Mouse (Mus musculus): ENCODE measurements at regions not wholly inside any gene's neighbourhood (a gene's known extent, or its start where the extent isn't known, plus 50 kb on each side); places are given as distances from the start of the nearest gene placed in this dataset.

- H3K9ac ChIP-seq: no peak overlapping the region
- peaks cover 30% of the 10 kb centered on the region for H3K4me1 ChIP-seq
- WGBS: 7% methylated on average over 2 of the region's 2 CpGs
Observed at GRCm38 (mm10) chr10:125784896-125785295, 181.1 kb upstream of the Lrig3 start.

GRCm38 (mm10) chr10:125785448-125786196 lies 180.3 kb upstream of the Lrig3 start:
- no peaks in the 10 kb centered on the region for H3K36me3 ChIP-seq (ENCODE audit: poor library complexity, severe bottlenecking)
- peaks cover 30% of the 10 kb centered on the region for H3K4me1 ChIP-seq
- peak; percentile 39; the same call in 1 of the 2 replicates for ATAC-seq
- peak overlapping the region; percentile 67 for H3K4me2 ChIP-seq
- no peaks in the 10 kb centered on the region for H3K9me3 ChIP-seq (replicated peaks)
- no peak overlapping the region for H3K9ac ChIP-seq
- peaks cover 3% of the 10 kb centered on the region for H3K27me3 ChIP-seq
- 6% methylated on average over 16 of the region's 16 CpGs for WGBS
- 0 out of 2 replicates have a peak overlapping the region, but pooled peaks have one; percentile 35 for H3K27ac ChIP-seq
- H3K4me3 ChIP-seq: no peak overlapping the region

More at GRCm38 (mm10) chr10:125784896-125785295, 181.1 kb upstream of the Lrig3 start:
- ATAC-seq: peak; percentile 61; the same call in 1 of the 2 replicates
- H3K27ac ChIP-seq: no peak overlapping the region
- peaks cover 3% of the 10 kb centered on the region for H3K27me3 ChIP-seq
- no peak overlapping the region for H3K4me2 ChIP-seq
- H3K4me3 ChIP-seq: no peak overlapping the region
- H3K9me3 ChIP-seq (replicated peaks): no peaks in the 10 kb centered on the region
- H3K36me3 ChIP-seq (ENCODE audit: poor library complexity, severe bottlenecking): no peaks in the 10 kb centered on the region

- peaks cover 30% of the 10 kb centered on the region for H3K4me1 ChIP-seq
- H3K4me2 ChIP-seq: peak overlapping the region; percentile 67
- ATAC-seq: peak; percentile 13; the same call in 1 of the 2 replicates
- WGBS: 4% methylated on average over 10 of the region's 10 CpGs
- no peaks in the 10 kb centered on the region for H3K36me3 ChIP-seq (ENCODE audit: poor library complexity, severe bottlenecking)
- H3K9me3 ChIP-seq (replicated peaks): no peaks in the 10 kb centered on the region
- peaks cover 3% of the 10 kb centered on the region for H3K27me3 ChIP-seq
- H3K4me3 ChIP-seq: peak overlapping the region; percentile 31
- H3K9ac ChIP-seq: 0 out of 2 replicates have a peak overlapping the region, but pooled peaks have one; percentile 52
- H3K27ac ChIP-seq: 0 out of 2 replicates have a peak overlapping the region, but pooled peaks have one; percentile 35
Observed at GRCm38 (mm10) chr10:125786197-125786879, 179.6 kb upstream of the Lrig3 start.

- Histone ChIP-seq H3K4me2 (peak overlapping the region; percentile 67), H3K36me3 (ENCODE audit: poor library complexity, severe bottlenecking) (no peaks in the 10 kb centered on the region), H3K27ac (no peak overlapping the region), H3K27me3 (peaks cover 3% of the 10 kb centered on the region), H3K9me3 (replicated peaks) (no peaks in the 10 kb centered on the region), H3K9ac (peak overlapping the region; percentile 52; the same call in 1 of the 2 replicates), H3K4me3 (peak overlapping the region; percentile 31), H3K4me1 (peaks cover 30% of the 10 kb centered on the region)
- peak; percentile 80 for ATAC-seq
- under 1% methylated on average over 17 of the region's 17 CpGs for WGBS
Observed at GRCm38 (mm10) chr10:125786880-125787337, 179.1 kb upstream of the Lrig3 start.

- Histone ChIP-seq H3K4me3 (peak overlapping the region; percentile 31), H3K36me3 (ENCODE audit: poor library complexity, severe bottlenecking) (no peaks in the 10 kb centered on the region), H3K27me3 (peaks cover 3% of the 10 kb centered on the region), H3K4me1 (peaks cover 30% of the 10 kb centered on the region), H3K27ac (no peak overlapping the region), H3K9me3 (replicated peaks) (no peaks in the 10 kb centered on the region), H3K4me2 (peak overlapping the region; percentile 67), H3K9ac (0 out of 2 replicates have a peak overlapping the region, but pooled peaks have one; percentile 52)
- WGBS: 35% methylated on average over 19 of the region's 19 CpGs
- ATAC-seq: no peak
Observed at GRCm38 (mm10) chr10:125787441-125788060, 178.4 kb upstream of the Lrig3 start.

- peaks cover 3% of the 10 kb centered on the region for H3K27me3 ChIP-seq
- H3K36me3 ChIP-seq (ENCODE audit: poor library complexity, severe bottlenecking): no peaks in the 10 kb centered on the region
- no peak overlapping the region for H3K27ac ChIP-seq
- no peak for ATAC-seq
- H3K9ac ChIP-seq: no peak overlapping the region
- 96% methylated on average over 2 of the region's 2 CpGs for WGBS
- no peak overlapping the region for H3K4me3 ChIP-seq
- H3K4me1 ChIP-seq: peaks cover 30% of the 10 kb centered on the region
- H3K9me3 ChIP-seq (replicated peaks): no peaks in the 10 kb centered on the region
- no peak overlapping the region for H3K4me2 ChIP-seq
Observed at GRCm38 (mm10) chr10:125788262-125788661, 177.7 kb upstream of the Lrig3 start.

GRCm38 (mm10) chr10:125790924-125791323 lies 175.0 kb upstream of the Lrig3 start:
- Histone ChIP-seq H3K4me2 (no peak overlapping the region), H3K36me3 (ENCODE audit: poor library complexity, severe bottlenecking) (no peaks in the 10 kb centered on the region), H3K9ac (no peak overlapping the region), H3K4me1 (peaks cover 19% of the 10 kb centered on the region), H3K27ac (no peak overlapping the region), H3K9me3 (replicated peaks) (no peaks in the 10 kb centered on the region), H3K27me3 (no peaks in the 10 kb centered on the region), H3K4me3 (no peak overlapping the region)
- no peak for ATAC-seq
- WGBS: 81% methylated on average over 2 of the region's 2 CpGs

GRCm38 (mm10) chr10:125794504-125794903 lies 171.5 kb upstream of the Lrig3 start:
- 83% methylated on average over 2 of the region's 2 CpGs for WGBS
- ATAC-seq: no peak
- no peak overlapping the region for H3K4me2 ChIP-seq
- no peak overlapping the region for H3K4me3 ChIP-seq
- H3K9ac ChIP-seq: no peak overlapping the region
- 0 out of 2 replicates have a peak, but pooled peaks cover 3% of the 10 kb centered on the region for H3K4me1 ChIP-seq
- H3K9me3 ChIP-seq (replicated peaks): no peaks in the 10 kb centered on the region
- H3K27ac ChIP-seq: no peak overlapping the region
- no peaks in the 10 kb centered on the region for H3K36me3 ChIP-seq (ENCODE audit: poor library complexity, severe bottlenecking)
- peaks cover 9% of the 10 kb centered on the region; the same call in 1 of the 2 replicates for H3K27me3 ChIP-seq

- 95% methylated on average over 1 of the region's 1 CpGs for WGBS
- no peak for ATAC-seq
- Histone ChIP-seq H3K4me2 (no peak overlapping the region), H3K9ac (no peak overlapping the region), H3K4me3 (no peak overlapping the region), H3K36me3 (ENCODE audit: poor library complexity, severe bottlenecking) (no peaks in the 10 kb centered on the region), H3K27me3 (peaks cover 9% of the 10 kb centered on the region; the same call in 1 of the 2 replicates), H3K27ac (no peak overlapping the region), H3K4me1 (0 out of 2 replicates have a peak, but pooled peaks cover 3% of the 10 kb centered on the region), H3K9me3 (replicated peaks) (no peaks in the 10 kb centered on the region)
Observed at GRCm38 (mm10) chr10:125795323-125795722, 170.6 kb upstream of the Lrig3 start.

GRCm38 (mm10) chr10:125798678-125799077 lies 167.3 kb upstream of the Lrig3 start:
- no peak overlapping the region for H3K27ac ChIP-seq
- no peak overlapping the region for H3K4me3 ChIP-seq
- no peaks in the 10 kb centered on the region for H3K9me3 ChIP-seq (replicated peaks)
- WGBS: 12% methylated on average over 13 of the region's 13 CpGs
- H3K4me2 ChIP-seq: 0 out of 2 replicates have a peak overlapping the region, but pooled peaks have one; percentile 14
- H3K4me1 ChIP-seq: peaks cover 9% of the 10 kb centered on the region; the same call in 1 of the 2 replicates
- ATAC-seq: no peak
- H3K36me3 ChIP-seq (ENCODE audit: poor library complexity, severe bottlenecking): no peaks in the 10 kb centered on the region
- H3K27me3 ChIP-seq: peaks cover 9% of the 10 kb centered on the region; the same call in 1 of the 2 replicates
- H3K9ac ChIP-seq: no peak overlapping the region

- H3K27ac ChIP-seq: no peak overlapping the region
- no peak for ATAC-seq
- H3K27me3 ChIP-seq: peaks cover 9% of the 10 kb centered on the region; the same call in 1 of the 2 replicates
- H3K9me3 ChIP-seq (replicated peaks): no peaks in the 10 kb centered on the region
- no peak overlapping the region for H3K4me3 ChIP-seq
- no peaks in the 10 kb centered on the region for H3K36me3 ChIP-seq (ENCODE audit: poor library complexity, severe bottlenecking)
- no peak overlapping the region for H3K9ac ChIP-seq
- WGBS: 31% methylated on average over 2 of the region's 2 CpGs
- H3K4me2 ChIP-seq: no peak overlapping the region
- peaks cover 9% of the 10 kb centered on the region; the same call in 1 of the 2 replicates for H3K4me1 ChIP-seq
Observed at GRCm38 (mm10) chr10:125800572-125801114, 165.3 kb upstream of the Lrig3 start.
